Mouse (Mus musculus) hindbrain, embryonic 16.5 days (tissue): ENCODE results near the gene Rtn4rl1. TPM values are rescaled to one million over a fixed set of nuclear protein-coding genes. Genes with fewer than 3 reads are reported as not detected.

ENCODE experiments used
- ATAC-seq: fragments of 200-750 bp; cut with Nextera tagmentation; 2 replicates; pipeline ENCODE4 v1.8.0; 2017; ENCODE audit warnings: moderate TSS enrichment, moderate library complexity
- H3K27ac ChIP-seq: fragments of 300-500 bp; sonication (generic); 2 replicates; pipeline ENCODE4 v1.5.1; 2014; ENCODE audit warnings: low read depth, mild to moderate bottlenecking, control low read depth, low read length, moderate library complexity
- H3K27me3 ChIP-seq: fragments of 300-500 bp; sonication (generic); replicated peaks from 2 replicates; pipeline ENCODE4 v1.6.1; 2014; ENCODE audit warnings: low read length; ENCODE audit not compliant: control insufficient read depth, insufficient read depth
- H3K36me3 ChIP-seq: fragments of 300-500 bp; sonication (generic); 2 replicates; pipeline ENCODE4 v1.6.1; 2014; ENCODE audit warnings: mild to moderate bottlenecking, low read length, moderate library complexity, mixed read lengths; ENCODE audit not compliant: control insufficient read depth, insufficient read depth
- H3K4me1 ChIP-seq: fragments of 300-500 bp; sonication (generic); 2 replicates; pipeline ENCODE4 v1.6.1; 2014; ENCODE audit warnings: low read depth, low read length; ENCODE audit not compliant: control insufficient read depth, insufficient read depth
- H3K4me2 ChIP-seq: fragments of 300-500 bp; sonication (generic); 2 replicates; pipeline ENCODE4 v1.6.1; 2014; ENCODE audit warnings: mild to moderate bottlenecking, low read length, control low read depth, moderate library complexity
- H3K4me3 ChIP-seq: fragments of 300-500 bp; sonication (generic); 2 replicates; pipeline ENCODE4 v1.5.1; 2014; ENCODE audit warnings: mild to moderate bottlenecking, low read length, control low read depth, moderate library complexity
- H3K9ac ChIP-seq: fragments of 300-500 bp; sonication (generic); 2 replicates; pipeline ENCODE4 v1.6.1; 2014; ENCODE audit warnings: low read depth, mild to moderate bottlenecking, control low read depth, low read length, moderate library complexity
- H3K9me3 ChIP-seq: fragments of 300-500 bp; sonication (generic); 2 replicates; pipeline ENCODE4 v1.6.1; 2014; ENCODE audit warnings: mild to moderate bottlenecking, low read length, moderate library complexity; ENCODE audit not compliant: control insufficient read depth
- WGBS: fragments of 180-500 bp; shearing (Covaris S2); extraction: QIAGEN DNeasy Blood & Tissue Kit; methylation state at CpG from one replicate; pipeline ENCODE4 v1.1.7; 2014; 5-methylcytosine and 5-hydroxymethylcytosine counted together
- polyA plus RNA-seq: library from polyadenylated mRNA; unstranded; fragments of >200 nt; fragmentation: Nextera tagmentation; extraction: Ambion mirVana; gene quantifications from 2 replicates; pipeline ENCODE4 v1.2.1, GENCODE M21; 2015

Rtn4rl1 gene
- polyA plus RNA-seq, 1 experiment from 2014 or later, result 10.7 TPM

DNA sequence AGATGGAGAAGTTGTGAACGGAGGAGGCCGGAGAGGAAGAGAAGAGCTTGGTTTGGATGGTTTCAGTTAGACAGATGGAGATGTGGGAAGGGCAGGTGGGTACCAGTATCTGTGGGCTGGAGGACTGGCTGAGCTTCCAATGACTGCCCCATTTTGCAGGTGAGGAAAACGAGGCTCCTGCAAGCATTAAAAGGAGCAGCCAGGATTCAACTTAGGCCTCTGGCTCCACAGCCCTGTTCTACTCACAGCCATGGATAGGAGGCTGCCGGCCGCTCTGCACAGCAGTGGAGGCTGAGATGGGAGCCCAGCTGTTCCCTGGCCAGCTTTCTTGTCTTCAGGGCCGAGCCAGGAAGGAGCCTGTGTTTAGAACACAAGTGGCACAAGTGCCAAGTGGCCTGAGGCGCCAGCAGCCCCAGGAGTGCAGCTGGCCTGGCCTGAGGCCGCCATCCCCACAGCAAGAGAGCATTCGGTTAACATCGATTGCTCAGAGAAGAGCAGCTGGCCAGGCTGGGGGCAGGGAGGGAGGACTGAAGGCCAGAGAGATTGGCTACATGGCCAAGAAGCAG lies 66.5 kb downstream of the Rtn4rl1 start:
- Histone ChIP-seq H3K4me2 (no peak overlapping the region), H3K4me3 (no peak overlapping the region), H3K4me1 (peaks cover 22% of the 10 kb centered on the region), H3K9ac (no peak overlapping the region), H3K27ac (no peak overlapping the region), H3K9me3 (no peaks in the 10 kb centered on the region), H3K36me3 (no peaks in the 10 kb centered on the region), H3K27me3 (no peaks in the 10 kb centered on the region)
- peak; percentile 32; the same call in 1 of the 2 replicates for ATAC-seq
- 46% methylated on average over 10 of the region's 10 CpGs for WGBS

- H3K27ac ChIP-seq, result no peak overlapping the region
Measured at GRCm38 (mm10) chr11:75261016-75261415, 67.4 kb downstream of the Rtn4rl1 start.

GRCm38 (mm10) chr11:75261730-75262129 lies 68.1 kb downstream of the Rtn4rl1 start:
- H3K9me3 ChIP-seq, result no peaks in the 10 kb centered on the region
- 50% methylated on average over 4 of the region's 4 CpGs for WGBS
- ATAC-seq, result no peak

More at GRCm38 (mm10) chr11:75261016-75261415, 67.4 kb downstream of the Rtn4rl1 start:
- H3K4me3 ChIP-seq, result no peak overlapping the region
- no peak for ATAC-seq
- H3K9me3 ChIP-seq, result no peaks in the 10 kb centered on the region
- H3K36me3 ChIP-seq, result no peaks in the 10 kb centered on the region
- no peak overlapping the region for H3K4me2 ChIP-seq
- H3K4me1 ChIP-seq, result peaks cover 22% of the 10 kb centered on the region
- no peak overlapping the region for H3K9ac ChIP-seq
- 83% methylated on average over 2 of the region's 2 CpGs for WGBS
- H3K27me3 ChIP-seq, result no peaks in the 10 kb centered on the region

DNA sequence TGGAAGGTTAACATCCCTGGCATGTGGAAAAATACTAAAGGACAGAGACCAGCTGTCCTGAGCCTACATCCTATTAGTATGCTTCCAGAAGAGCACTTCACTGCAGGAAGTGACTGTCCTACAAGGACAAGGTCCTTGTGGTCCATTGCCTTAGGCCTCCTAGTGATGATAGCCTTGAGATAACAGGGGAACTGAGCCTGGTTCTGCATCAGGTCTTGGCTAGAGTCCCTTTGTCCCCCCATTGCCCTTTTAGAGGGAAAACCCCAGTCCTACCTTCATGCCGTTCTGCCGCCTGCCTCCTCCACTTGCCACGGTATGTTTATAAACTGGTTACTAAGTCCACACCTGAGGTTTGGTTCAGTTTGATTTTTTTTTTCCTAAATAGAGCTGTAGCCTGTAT lies 68.6 kb downstream of the Rtn4rl1 start:
- Histone ChIP-seq H3K27ac (no peak overlapping the region), H3K9me3 (no peaks in the 10 kb centered on the region), H3K4me3 (no peak overlapping the region), H3K4me1 (peaks cover 22% of the 10 kb centered on the region), H3K36me3 (no peaks in the 10 kb centered on the region), H3K9ac (no peak overlapping the region), H3K27me3 (no peaks in the 10 kb centered on the region), H3K4me2 (no peak overlapping the region)
- WGBS, result 90% methylated on average over 3 of the region's 3 CpGs
- ATAC-seq, result no peak

More at GRCm38 (mm10) chr11:75261730-75262129, 68.1 kb downstream of the Rtn4rl1 start:
- Histone ChIP-seq H3K4me3 (no peak overlapping the region), H3K36me3 (no peaks in the 10 kb centered on the region), H3K4me2 (no peak overlapping the region), H3K27me3 (no peaks in the 10 kb centered on the region), H3K9ac (no peak overlapping the region), H3K4me1 (peaks cover 22% of the 10 kb centered on the region), H3K27ac (no peak overlapping the region)

DNA sequence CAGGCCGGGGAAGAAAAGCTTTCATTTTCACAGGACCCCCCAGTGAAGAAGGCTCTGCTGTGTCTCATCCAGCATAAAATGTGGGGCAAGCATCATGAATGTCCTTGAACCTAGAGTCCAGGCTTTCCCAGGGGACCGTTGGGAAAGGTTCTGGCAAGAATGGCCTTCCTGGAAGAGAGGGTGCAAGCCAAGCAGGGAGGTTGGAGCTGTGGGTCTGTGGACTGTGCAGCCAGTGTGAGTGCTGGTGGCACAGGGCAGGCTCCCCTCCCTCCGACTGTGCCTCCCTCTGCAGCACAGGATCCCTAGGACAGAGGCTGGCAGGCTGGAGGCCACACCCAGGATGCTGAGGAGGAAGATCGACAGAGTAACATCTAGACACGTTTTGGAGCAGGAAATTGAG lies 69.2 kb downstream of the Rtn4rl1 start:
- ATAC-seq, result no peak
- Histone ChIP-seq H3K4me1 (peaks cover 22% of the 10 kb centered on the region), H3K36me3 (no peaks in the 10 kb centered on the region), H3K9me3 (no peaks in the 10 kb centered on the region), H3K27me3 (no peaks in the 10 kb centered on the region), H3K27ac (no peak overlapping the region), H3K4me3 (no peak overlapping the region), H3K4me2 (no peak overlapping the region), H3K9ac (peak overlapping the region; percentile 41)
- 48% methylated on average over 5 of the region's 5 CpGs for WGBS

DNA sequence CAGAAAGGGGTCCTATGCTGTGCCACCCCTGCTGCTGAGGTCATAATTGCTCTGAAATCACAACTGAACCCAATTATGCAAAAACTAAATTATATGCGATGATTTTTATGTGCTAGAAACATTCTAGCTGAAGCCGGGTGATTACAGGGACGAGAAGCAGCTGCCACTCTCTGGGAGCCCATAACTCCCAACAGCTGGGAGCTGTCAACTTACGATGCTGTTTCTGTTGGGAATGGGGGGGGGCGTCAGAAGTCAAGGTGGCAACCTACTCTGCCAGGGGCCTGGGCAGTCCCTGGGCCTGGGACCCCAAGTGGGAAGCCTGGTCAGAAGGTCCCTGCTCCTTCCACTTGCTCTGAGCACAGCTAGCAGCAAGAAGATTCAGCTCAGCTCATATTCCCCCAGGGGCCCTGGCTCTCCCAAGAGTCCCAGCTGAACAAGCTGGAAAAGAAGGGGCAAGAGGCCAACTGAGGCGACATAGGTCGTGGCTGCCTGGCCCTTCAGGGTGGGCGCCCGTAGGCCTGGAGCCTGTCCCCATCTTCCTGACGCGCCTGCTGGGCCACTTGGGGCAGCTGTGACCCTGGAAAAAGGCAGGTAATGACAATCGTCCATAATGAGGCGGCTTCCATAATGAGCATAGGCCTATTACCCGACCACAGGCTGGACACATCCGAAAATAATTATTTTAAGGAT lies 69.8 kb downstream of the Rtn4rl1 start:
- 47% methylated on average over 15 of the region's 15 CpGs for WGBS

DNA sequence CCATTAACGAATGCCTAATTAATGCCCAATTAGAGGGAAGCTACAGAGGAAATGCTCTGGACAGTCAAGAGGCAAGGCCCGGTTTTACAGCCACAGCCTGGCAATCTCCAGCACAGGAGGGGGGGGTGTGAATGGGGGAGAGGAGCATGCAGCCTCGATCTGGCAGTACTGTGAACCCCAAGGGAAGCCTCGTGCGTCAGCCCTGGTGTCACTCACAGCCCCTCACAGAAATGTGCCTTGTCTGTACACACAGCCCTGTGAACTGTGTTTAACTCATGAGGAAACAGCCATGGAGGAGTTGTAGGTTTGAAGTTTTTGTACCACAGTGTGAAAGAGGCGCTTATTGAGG lies 70.4 kb downstream of the Rtn4rl1 start:
- no peak overlapping the region for H3K9ac ChIP-seq
- H3K4me1 ChIP-seq, result peaks cover 27% of the 10 kb centered on the region
- H3K4me3 ChIP-seq, result no peak overlapping the region
- no peaks in the 10 kb centered on the region for H3K36me3 ChIP-seq
- WGBS, result 39% methylated on average over 6 of the region's 6 CpGs
- H3K9me3 ChIP-seq, result no peaks in the 10 kb centered on the region
- ATAC-seq, result peak; percentile 18; the same call in 1 of the 2 replicates
- H3K27me3 ChIP-seq, result no peaks in the 10 kb centered on the region
- H3K4me2 ChIP-seq, result no peak overlapping the region
- no peak overlapping the region for H3K27ac ChIP-seq

More for the DNA sequence above, 69.8 kb downstream of the Rtn4rl1 start:
- no peak overlapping the region for H3K4me3 ChIP-seq
- ATAC-seq, result no peak
- H3K36me3 ChIP-seq, result no peaks in the 10 kb centered on the region
- no peaks in the 10 kb centered on the region for H3K9me3 ChIP-seq
- peaks cover 27% of the 10 kb centered on the region for H3K4me1 ChIP-seq
- H3K4me2 ChIP-seq, result no peak overlapping the region
- H3K9ac ChIP-seq, result no peak overlapping the region
- H3K27ac ChIP-seq, result no peak overlapping the region
- no peaks in the 10 kb centered on the region for H3K27me3 ChIP-seq

- Histone ChIP-seq H3K4me2 (no peak overlapping the region), H3K9ac (no peak overlapping the region), H3K27ac (no peak overlapping the region), H3K27me3 (no peaks in the 10 kb centered on the region), H3K9me3 (no peaks in the 10 kb centered on the region), H3K4me1 (peaks cover 27% of the 10 kb centered on the region), H3K4me3 (no peak overlapping the region), H3K36me3 (no peaks in the 10 kb centered on the region)
- 79% methylated on average over 6 of the region's 6 CpGs for WGBS
- no peak for ATAC-seq
Measured at GRCm38 (mm10) chr11:75264550-75264949, 71.0 kb downstream of the Rtn4rl1 start.

GRCm38 (mm10) chr11:75265545-75265944 lies 72.0 kb downstream of the Rtn4rl1 start:
- no peak for ATAC-seq
- Histone ChIP-seq H3K9me3 (no peaks in the 10 kb centered on the region), H3K27me3 (no peaks in the 10 kb centered on the region), H3K4me1 (peaks cover 20% of the 10 kb centered on the region), H3K4me3 (no peak overlapping the region), H3K4me2 (no peak overlapping the region), H3K9ac (no peak overlapping the region), H3K27ac (no peak overlapping the region), H3K36me3 (no peaks in the 10 kb centered on the region)
- 73% methylated on average over 15 of the region's 15 CpGs for WGBS
